Mouse (Mus musculus) myocyte (in vitro differentiated cells): Measurements from ENCODE around the gene Ubr7. TPM values are rescaled to one million over a fixed set of nuclear protein-coding genes. Genes with fewer than 3 reads are reported as not detected.

ENCODE experiments used
- H3K27me3 ChIP-seq: one replicate; pipeline ENCODE4 v1.6.1; 2011; ENCODE audit not compliant: control insufficient read depth, insufficient read depth, insufficient read length
- H3K36me3 ChIP-seq: one replicate; pipeline ENCODE4 v1.6.1; 2011; ENCODE audit not compliant: control insufficient read depth, insufficient read depth
- H3K4me2 ChIP-seq: one replicate; pipeline ENCODE4 v1.6.1; 2011; ENCODE audit warnings: low read depth, control low read depth
- H3K4me3 ChIP-seq: one replicate; pipeline ENCODE4 v1.5.1; 2011; ENCODE audit warnings: mild to moderate bottlenecking, control low read depth, moderate library complexity
- H3K79me2 ChIP-seq: one replicate; pipeline ENCODE4 v1.6.1; 2011; ENCODE audit not compliant: control insufficient read depth, insufficient read depth
- H3ac ChIP-seq: one replicate; pipeline ENCODE4 v1.6.1; 2011; ENCODE audit not compliant: control insufficient read depth, insufficient read length
- CEBPB ChIP-seq: IDR thresholded peaks from 2 replicates; pipeline ENCODE4 v1.6.1; 2011; ENCODE audit warnings: mild to moderate bottlenecking, moderate library complexity; ENCODE audit not compliant: poor library complexity, insufficient read depth, severe bottlenecking
- E2F4 ChIP-seq: IDR thresholded peaks from one replicate; pipeline ENCODE4 v1.6.1; 2011; ENCODE audit warnings: mild to moderate bottlenecking, control low read depth, moderate library complexity; ENCODE audit not compliant: insufficient read depth
- MAX ChIP-seq: IDR thresholded peaks from one replicate; pipeline ENCODE4 v1.6.1; 2011; ENCODE audit warnings: low read depth, mild to moderate bottlenecking, control low read depth
- MYOD1 ChIP-seq, 3 experiments: IDR thresholded peaks; one replicate each; pipeline ENCODE4 v1.6.1; 2011; ENCODE audit warnings: control low read depth in 2 of 3, low read depth in 2 of 3, mild to moderate bottlenecking in 2 of 3, moderate library complexity in 1 of 3; ENCODE audit not compliant: insufficient read length in 2 of 3, control insufficient read depth in 1 of 3
- MYOG ChIP-seq, 3 experiments: IDR thresholded peaks; one replicate each; pipeline ENCODE4 v1.6.1; 2011; ENCODE audit warnings: control low read depth in 2 of 3, low read depth in 2 of 3, mild to moderate bottlenecking in 2 of 3; ENCODE audit not compliant: insufficient read length in 2 of 3, control insufficient read depth in 1 of 3, insufficient read depth in 1 of 3
- POLR2A ChIP-seq: IDR thresholded peaks from one replicate; pipeline ENCODE4 v1.6.1; 2011; ENCODE audit warnings: low read depth, mild to moderate bottlenecking, control low read depth, moderate library complexity; ENCODE audit not compliant: insufficient read length
- POLR2AphosphoS2 ChIP-seq: IDR thresholded peaks from one replicate; pipeline ENCODE4 v1.6.1; 2011; ENCODE audit warnings: low read depth, control low read depth; ENCODE audit not compliant: insufficient read length
- REST ChIP-seq: IDR thresholded peaks from one replicate; pipeline ENCODE4 v1.6.1; 2011; ENCODE audit warnings: mild to moderate bottlenecking, control low read depth, moderate library complexity; ENCODE audit not compliant: insufficient read depth, insufficient read length
- SRF ChIP-seq: IDR thresholded peaks from one replicate; pipeline ENCODE4 v1.6.1; 2011; ENCODE audit warnings: low read depth; ENCODE audit not compliant: control insufficient read depth, insufficient read length
- TCF12 ChIP-seq: IDR thresholded peaks from one replicate; pipeline ENCODE4 v1.6.1; 2011; ENCODE audit warnings: mild to moderate bottlenecking, control low read depth; ENCODE audit not compliant: poor library complexity, insufficient read depth, severe bottlenecking
- TCF3 ChIP-seq: IDR thresholded peaks from one replicate; pipeline ENCODE4 v1.6.1; 2011; ENCODE audit warnings: low read depth, control low read depth; ENCODE audit not compliant: insufficient read length
- USF1 ChIP-seq: IDR thresholded peaks from one replicate; pipeline ENCODE4 v1.6.1; 2011; ENCODE audit warnings: low read depth, mild to moderate bottlenecking, control low read depth, moderate library complexity
- polyA plus RNA-seq: library from polyadenylated mRNA; unstranded; fragments of >200 nt; fragmentation: generic; extraction: Trizol; gene quantifications from one replicate; pipeline ENCODE4 v1.2.1, GENCODE M21; 2012; ENCODE audit warnings: missing spikeins

Gene Ubr7
- polyA plus RNA-seq, 1 experiment: 14.7 TPM

DNA sequence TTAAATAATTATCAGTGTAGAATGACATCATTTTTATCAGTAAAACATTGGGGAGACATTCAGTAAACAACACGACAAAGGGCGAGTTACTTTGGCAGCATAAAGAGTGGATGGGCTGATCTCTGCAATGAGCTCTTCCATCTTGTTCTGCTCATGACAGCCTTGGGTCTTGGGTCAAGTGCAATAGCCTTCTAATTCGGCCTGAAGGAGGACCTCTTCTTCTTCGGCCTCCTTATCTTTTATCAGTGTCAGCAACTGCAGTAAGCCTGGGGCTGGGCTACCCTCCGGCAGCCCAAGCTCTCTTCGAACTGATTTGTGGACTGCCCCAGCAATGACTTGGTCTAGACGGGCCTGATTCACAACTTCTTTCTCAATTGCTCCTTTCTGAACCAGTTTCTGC lies 15.7 kb upstream of the Ubr7 start:
- H3K79me2 ChIP-seq: peaks cover 32% of the 10 kb centered on the region
- H3K4me2 ChIP-seq: no peak overlapping the region
- no peak for TF ChIP-seq TCF3
- no peaks in the 10 kb centered on the region for H3K36me3 ChIP-seq
- no peak overlapping the region for H3ac ChIP-seq
- H3K27me3 ChIP-seq: no peaks in the 10 kb centered on the region
- H3K4me3 ChIP-seq: no peak overlapping the region

DNA sequence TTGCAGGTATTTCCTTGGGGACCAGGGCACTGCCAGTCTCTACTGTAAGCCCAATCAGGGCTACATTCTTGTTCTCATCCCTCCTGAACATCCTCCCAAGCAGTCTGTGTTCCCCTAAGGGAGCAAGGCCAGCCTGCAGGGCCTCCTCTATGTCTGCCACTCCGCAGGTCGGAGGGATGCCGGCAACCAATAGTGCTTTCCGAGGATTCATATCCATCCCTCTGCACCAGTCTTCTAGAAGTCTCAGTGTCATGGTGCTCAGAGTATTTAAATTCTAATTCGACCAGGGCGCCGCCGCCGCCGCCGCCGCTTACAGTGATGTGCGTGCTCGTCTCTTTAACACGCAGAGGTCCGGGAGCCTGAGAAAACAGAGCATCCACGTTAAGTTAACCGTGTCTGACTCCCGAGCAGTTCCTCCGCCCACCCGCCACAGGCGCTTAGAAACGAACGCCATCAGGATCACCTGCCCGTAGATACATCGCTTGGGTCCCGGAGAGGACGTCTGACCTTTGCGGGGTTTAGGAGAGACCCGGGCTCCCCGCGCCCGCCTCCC lies 14.7 kb upstream of the Ubr7 start:
- H3ac ChIP-seq: peak overlapping the region; percentile 45
- TF ChIP-seq MYOG (IDR thresholded peaks at IDR 0.05; ENCODE audit: control insufficient read depth in 1 of 3, insufficient read depth in 1 of 3, insufficient read length in 2 of 3, low read depth in 2 of 3): no peak
- no peak for TF ChIP-seq POLR2AphosphoS2
- TF ChIP-seq MYOD1 (IDR thresholded peaks at IDR 0.05; ENCODE audit: control insufficient read depth in 1 of 3, insufficient read length in 2 of 3, low read depth in 2 of 3): no peak
- no peak for TF ChIP-seq REST
- TF ChIP-seq E2F4: no peak
- TF ChIP-seq TCF12: no peak
- TF ChIP-seq CEBPB: no peak
- H3K36me3 ChIP-seq: no peaks in the 10 kb centered on the region

DNA sequence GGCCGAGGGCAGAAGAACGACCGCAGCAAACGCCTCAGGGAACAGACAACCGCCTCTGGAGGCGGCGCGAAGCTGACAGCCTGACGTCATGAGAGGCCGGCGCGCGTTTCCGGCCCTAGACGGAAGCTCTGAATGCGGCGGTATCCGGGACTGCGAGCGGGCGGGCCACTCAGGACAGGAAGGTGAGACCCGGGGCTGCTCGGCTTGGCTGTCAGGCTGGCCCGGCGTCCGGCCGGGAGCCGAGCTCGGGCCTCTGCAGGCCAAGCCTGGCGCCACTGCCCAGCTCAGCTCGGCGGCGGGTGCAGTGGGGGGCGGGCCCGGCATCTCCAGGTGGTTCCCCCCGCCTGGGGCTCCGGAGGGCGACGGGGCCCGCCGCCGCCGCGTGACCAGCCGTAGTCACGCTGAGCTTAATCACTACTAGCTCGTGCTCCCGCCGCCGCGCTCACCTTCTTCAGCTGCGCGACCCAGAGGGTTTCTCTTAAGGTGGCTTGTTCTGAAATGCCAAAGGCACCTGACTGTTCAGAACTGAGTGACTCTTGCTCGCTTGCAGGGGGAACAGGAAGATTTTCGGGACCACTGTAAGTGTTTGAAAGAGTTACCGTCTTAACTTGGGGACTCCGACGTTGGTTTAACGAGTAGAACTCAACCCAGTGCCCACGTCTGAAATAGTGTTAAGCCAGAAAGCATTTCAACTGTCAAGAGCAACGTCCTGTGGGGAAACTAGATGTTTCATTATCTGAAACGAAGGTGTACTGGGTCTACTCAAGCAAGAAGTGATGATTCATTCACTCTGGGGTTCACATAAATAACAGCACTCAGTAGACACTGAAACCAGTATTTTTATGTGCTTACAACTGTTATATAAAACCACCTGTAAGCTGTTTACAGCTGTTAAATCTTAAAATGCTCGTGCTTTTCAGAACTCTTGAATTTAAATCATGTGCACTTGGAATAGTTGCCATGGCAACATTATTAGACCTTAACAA lies 13.9 kb upstream of the Ubr7 start, which contains the start of the genes Moap1 and Tmem251:
Moap1 (minus strand) TSS at position 73 of the 986 bp plus-strand sequence.
Tmem251 (plus strand) TSS at position 174 of the 986 bp plus-strand sequence.
- H3K79me2 ChIP-seq: peaks cover 42% of the 10 kb centered on the region
- H3K27me3 ChIP-seq: no peaks in the 10 kb centered on the region
- H3ac ChIP-seq: peak within 1 kb of the TSS; percentile 45
- H3K4me3 ChIP-seq: peak within 1 kb of the TSS; percentile 49
- TF ChIP-seq MYOD1 (IDR thresholded peaks at IDR 0.05; ENCODE audit: control insufficient read depth in 1 of 3, insufficient read length in 2 of 3, low read depth in 2 of 3): peak in 1 of 3 experiments; percentile 3
- no peak for TF ChIP-seq REST
- TF ChIP-seq TCF12: no peak
- TF ChIP-seq E2F4: peak; percentile 51
- no peak for TF ChIP-seq TCF3
- TF ChIP-seq POLR2AphosphoS2: peak; percentile 87
- TF ChIP-seq SRF: no peak
- TF ChIP-seq POLR2A: peak; percentile 79
- TF ChIP-seq MAX: no peak
- H3K4me2 ChIP-seq: peak within 1 kb of the TSS; percentile 93
- H3K36me3 ChIP-seq: no peaks in the 10 kb centered on the region

More for the DNA sequence above, 14.7 kb upstream of the Ubr7 start:
- Histone ChIP-seq H3K4me3 (peak overlapping the region; percentile 49), H3K27me3 (no peaks in the 10 kb centered on the region), H3K79me2 (peaks cover 34% of the 10 kb centered on the region), H3K4me2 (peak overlapping the region; percentile 91)

DNA sequence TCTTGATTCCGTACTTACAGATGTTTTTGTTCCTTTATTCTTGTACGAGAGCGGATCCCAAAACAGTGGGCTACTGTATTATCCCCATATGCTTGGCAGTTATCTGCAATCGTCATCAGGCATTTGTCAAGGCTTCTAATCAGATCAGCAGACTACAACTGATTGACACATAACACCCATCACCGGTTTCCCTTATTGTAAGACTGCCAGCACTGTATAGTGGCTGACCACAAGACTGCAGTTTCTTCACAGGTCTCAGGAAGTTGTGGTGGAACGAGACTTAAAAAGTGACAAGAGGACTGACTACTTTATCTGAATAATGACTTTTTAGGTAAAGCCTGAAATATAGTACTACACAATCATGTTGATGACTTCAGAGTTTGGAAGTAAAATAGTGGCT lies 12.9 kb upstream of the Ubr7 start:
- H3K27me3 ChIP-seq: no peaks in the 10 kb centered on the region
- H3K79me2 ChIP-seq: peaks cover 50% of the 10 kb centered on the region
- H3ac ChIP-seq: no peak overlapping the region
- peak overlapping the region; percentile 93 for H3K4me2 ChIP-seq
- TF ChIP-seq MYOG (IDR thresholded peaks at IDR 0.05; ENCODE audit: control insufficient read depth in 1 of 3, insufficient read depth in 1 of 3, insufficient read length in 2 of 3, low read depth in 2 of 3) (no peak), REST (no peak), E2F4 (no peak), MYOD1 (IDR thresholded peaks at IDR 0.05; ENCODE audit: control insufficient read depth in 1 of 3, insufficient read length in 2 of 3, low read depth in 2 of 3) (no peak), TCF3 (no peak), CEBPB (no peak)
- H3K4me3 ChIP-seq: peak overlapping the region; percentile 49
- H3K36me3 ChIP-seq: no peaks in the 10 kb centered on the region

DNA sequence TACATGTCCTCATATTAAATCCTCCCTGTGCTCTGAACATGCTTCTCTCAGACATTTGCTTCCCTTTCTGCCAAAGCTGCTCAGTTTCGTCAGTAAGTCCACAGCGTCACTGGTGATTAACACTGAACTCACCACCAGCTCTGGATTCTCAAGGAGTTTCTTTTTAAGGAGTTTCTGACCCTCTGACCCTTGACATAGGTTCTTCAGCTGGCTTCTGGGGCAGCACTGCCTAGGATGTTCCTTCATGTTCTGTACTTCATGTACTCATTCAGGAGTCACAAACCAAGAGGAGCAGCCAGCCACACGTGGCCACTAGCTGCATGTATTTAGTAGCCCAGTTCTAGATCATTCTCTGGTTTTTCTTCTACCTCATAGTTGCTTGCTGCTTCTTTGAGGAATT lies 9.5 kb upstream of the Ubr7 start:
- Histone ChIP-seq H3ac (no peak overlapping the region), H3K4me2 (no peak overlapping the region), H3K79me2 (peaks cover 80% of the 10 kb centered on the region), H3K4me3 (no peak overlapping the region), H3K36me3 (no peaks in the 10 kb centered on the region), H3K27me3 (no peaks in the 10 kb centered on the region)
- no peak for TF ChIP-seq E2F4
- TF ChIP-seq MYOD1 (IDR thresholded peaks at IDR 0.05; ENCODE audit: control insufficient read depth in 1 of 3, insufficient read length in 2 of 3, low read depth in 2 of 3): no peak
- no peak for TF ChIP-seq CEBPB
- TF ChIP-seq USF1: no peak
- TF ChIP-seq MAX: no peak
- TF ChIP-seq MYOG (IDR thresholded peaks at IDR 0.05; ENCODE audit: control insufficient read depth in 1 of 3, insufficient read depth in 1 of 3, insufficient read length in 2 of 3, low read depth in 2 of 3): no peak
- no peak for TF ChIP-seq TCF12
- TF ChIP-seq SRF: no peak
- no peak for TF ChIP-seq POLR2A
- no peak for TF ChIP-seq POLR2AphosphoS2
- no peak for TF ChIP-seq REST
- no peak for TF ChIP-seq TCF3
